Mouse (Mus musculus) liver, embryonic 16.5 days (tissue): ENCODE data around the gene Ino80. TPM values are rescaled to one million over a fixed set of nuclear protein-coding genes. Genes with fewer than 3 reads are reported as not detected.

ENCODE experiments used
- ATAC-seq: fragments of 200-750 bp; cut with Nextera tagmentation; 2 replicates; pipeline ENCODE4 v1.8.0; 2017; ENCODE audit warnings: low read depth, mild to moderate bottlenecking, moderate number of reproducible peaks, moderate library complexity
- H3K27ac ChIP-seq: fragments of 300-500 bp; sonication (generic); 2 replicates; pipeline ENCODE4 v1.5.1; 2014; ENCODE audit warnings: mild to moderate bottlenecking, low read length
- H3K27me3 ChIP-seq: fragments of 300-500 bp; sonication (generic); 2 replicates; pipeline ENCODE4 v1.6.1; 2014; ENCODE audit warnings: low read depth, low read length, mixed read lengths; ENCODE audit not compliant: control insufficient read depth, insufficient read depth
- H3K36me3 ChIP-seq: fragments of 300-500 bp; sonication (generic); 2 replicates; pipeline ENCODE4 v1.6.1; 2014; ENCODE audit warnings: mild to moderate bottlenecking; ENCODE audit not compliant: control insufficient read depth, insufficient read depth
- H3K4me1 ChIP-seq: fragments of 300-500 bp; sonication (generic); 2 replicates; pipeline ENCODE4 v1.6.1; 2014; ENCODE audit warnings: low read depth, low read length, mixed read lengths; ENCODE audit not compliant: control insufficient read depth
- H3K4me2 ChIP-seq: fragments of 300-500 bp; sonication (generic); 2 replicates; pipeline ENCODE4 v1.6.1; 2014; ENCODE audit warnings: low read depth, low read length, mixed read lengths
- H3K4me3 ChIP-seq: fragments of 300-500 bp; sonication (generic); 2 replicates; pipeline ENCODE4 v1.5.1; 2014; ENCODE audit warnings: low read depth, mild to moderate bottlenecking, low read length
- H3K9ac ChIP-seq: fragments of 300-500 bp; sonication (generic); 2 replicates; pipeline ENCODE4 v1.6.1; 2014; ENCODE audit warnings: low read depth, low read length
- H3K9me3 ChIP-seq: fragments of 300-500 bp; sonication (generic); replicated peaks from 2 replicates; pipeline ENCODE4 v1.6.1; 2016; ENCODE audit warnings: low read length; ENCODE audit not compliant: control insufficient read depth
- WGBS: fragments of 180-500 bp; shearing (Covaris S2); extraction: QIAGEN DNeasy Blood & Tissue Kit; methylation state at CpG from one replicate; pipeline ENCODE4 v1.1.7; 2014; ENCODE audit not compliant: insufficient replicate concordance; 5-methylcytosine and 5-hydroxymethylcytosine counted together
- polyA plus RNA-seq: library from polyadenylated mRNA; unstranded; fragments of >200 nt; fragmentation: Nextera tagmentation; extraction: Ambion mirVana; gene quantifications from 2 replicates; pipeline ENCODE4 v1.2.1, GENCODE M21; 2015

Ino80 gene
- polyA plus RNA-seq, 1 experiment from 2014 or later = 1.1 TPM

DNA sequence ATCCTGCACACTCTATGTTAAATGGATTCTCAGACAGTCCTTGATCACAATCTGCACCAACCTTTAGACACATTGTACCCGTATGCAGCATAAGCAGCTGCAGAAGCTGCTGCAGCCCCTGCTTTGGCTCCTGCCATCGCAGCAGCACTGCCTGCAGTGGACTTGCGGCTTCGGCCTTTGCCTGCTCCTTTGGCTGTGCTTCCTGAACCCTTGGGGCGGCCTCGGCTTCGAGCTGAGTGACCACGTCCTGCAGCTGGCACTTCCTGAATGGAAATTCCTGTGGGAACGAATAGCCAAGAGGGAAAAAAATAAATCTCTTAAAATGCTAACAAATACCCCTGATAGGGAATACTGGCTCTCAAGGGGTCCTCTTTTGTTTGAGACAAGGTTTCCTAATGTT is 100.2 kb downstream of the Ino80 start:
- H3K9me3 ChIP-seq = no peaks in the 10 kb centered on the region
- H3K4me3 ChIP-seq = no peak overlapping the region
- no peak for ATAC-seq
- peaks cover 38% of the 10 kb centered on the region for H3K36me3 ChIP-seq
- H3K4me1 ChIP-seq = no peaks in the 10 kb centered on the region
- no peak overlapping the region for H3K9ac ChIP-seq
- H3K27ac ChIP-seq = no peak overlapping the region
- H3K27me3 ChIP-seq = no peaks in the 10 kb centered on the region
- WGBS = 82% methylated on average over 9 of the region's 9 CpGs
- no peak overlapping the region for H3K4me2 ChIP-seq

DNA sequence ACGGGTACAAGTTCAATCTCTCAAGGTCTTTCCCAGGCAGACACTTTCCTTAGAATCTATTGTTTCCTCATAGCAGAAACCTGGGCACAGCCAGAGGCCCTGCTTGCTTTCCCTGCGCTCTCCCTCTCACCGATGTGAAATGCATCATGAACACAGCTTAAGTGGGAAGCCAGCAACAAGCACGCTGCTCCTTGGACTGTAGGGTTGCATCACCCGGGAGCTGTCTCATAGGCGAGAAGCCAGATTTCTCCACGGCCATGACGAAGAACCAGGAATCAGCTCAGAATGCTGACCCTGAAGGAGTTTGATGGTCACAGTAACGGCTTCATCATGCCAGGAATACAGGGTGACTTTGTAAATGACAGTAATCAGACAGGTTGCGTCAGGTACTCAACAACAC is 107.4 kb downstream of the Ino80 start:
- Histone ChIP-seq H3K4me1 (no peaks in the 10 kb centered on the region), H3K36me3 (peaks cover 5% of the 10 kb centered on the region; the same call in 1 of the 2 replicates), H3K9me3 (no peaks in the 10 kb centered on the region), H3K4me2 (no peak overlapping the region), H3K27me3 (no peaks in the 10 kb centered on the region), H3K9ac (no peak overlapping the region), H3K27ac (no peak overlapping the region), H3K4me3 (no peak overlapping the region)
- 83% methylated on average over 10 of the region's 10 CpGs for WGBS
- ATAC-seq = no peak

DNA sequence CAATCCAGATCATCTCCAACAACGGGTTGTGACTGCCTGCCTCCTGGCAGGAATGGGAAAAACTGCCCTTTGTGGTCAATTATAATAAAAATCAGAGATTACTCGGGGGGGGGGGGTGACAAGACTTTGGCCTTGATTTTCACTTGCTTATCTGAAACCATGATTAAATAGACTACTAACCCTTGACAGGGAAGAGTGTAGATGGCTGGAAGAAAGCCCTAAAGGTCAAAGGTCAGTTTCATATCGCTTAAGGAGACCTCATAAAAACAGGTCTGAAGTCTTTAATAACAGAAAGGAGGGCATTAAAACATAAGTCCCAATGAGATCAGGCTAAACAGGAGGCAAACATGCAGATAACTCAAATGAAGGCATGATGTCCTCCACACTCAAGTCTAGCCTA is 110.1 kb downstream of the Ino80 start:
- ATAC-seq = no peak
- H3K4me1 ChIP-seq = no peaks in the 10 kb centered on the region
- H3K27me3 ChIP-seq = no peaks in the 10 kb centered on the region
- no peak overlapping the region for H3K27ac ChIP-seq
- no peak overlapping the region for H3K4me2 ChIP-seq
- 59% methylated on average over 3 of the region's 3 CpGs for WGBS
- H3K9ac ChIP-seq = no peak overlapping the region
- H3K4me3 ChIP-seq = no peak overlapping the region
- H3K36me3 ChIP-seq = no peaks in the 10 kb centered on the region
- H3K9me3 ChIP-seq = no peaks in the 10 kb centered on the region

DNA sequence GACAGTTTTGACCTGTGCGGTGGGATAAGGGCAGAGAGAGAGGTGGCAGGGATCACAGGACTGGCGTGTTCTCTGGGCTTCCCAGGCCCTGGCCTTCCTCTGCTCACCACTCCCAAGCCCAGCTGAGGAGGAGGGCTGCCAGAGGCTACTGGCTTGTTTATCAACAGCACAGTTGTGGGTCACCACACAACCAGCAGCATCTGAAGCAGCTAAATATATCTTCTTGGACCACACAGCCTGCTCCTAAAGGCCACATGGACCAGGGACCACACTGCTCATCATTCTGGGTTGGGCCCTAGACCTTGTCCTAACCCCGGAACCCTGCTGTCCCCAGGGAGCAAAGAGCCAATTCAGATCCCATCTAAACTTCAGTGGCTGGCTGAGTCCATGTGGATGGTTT is 112.5 kb downstream of the Ino80 start:
- 75% methylated on average over 3 of the region's 3 CpGs for WGBS
- Histone ChIP-seq H3K4me1 (no peaks in the 10 kb centered on the region), H3K27me3 (no peaks in the 10 kb centered on the region), H3K9me3 (no peaks in the 10 kb centered on the region), H3K9ac (no peak overlapping the region), H3K36me3 (no peaks in the 10 kb centered on the region), H3K4me2 (no peak overlapping the region), H3K27ac (no peak overlapping the region), H3K4me3 (no peak overlapping the region)
- no peak for ATAC-seq

DNA sequence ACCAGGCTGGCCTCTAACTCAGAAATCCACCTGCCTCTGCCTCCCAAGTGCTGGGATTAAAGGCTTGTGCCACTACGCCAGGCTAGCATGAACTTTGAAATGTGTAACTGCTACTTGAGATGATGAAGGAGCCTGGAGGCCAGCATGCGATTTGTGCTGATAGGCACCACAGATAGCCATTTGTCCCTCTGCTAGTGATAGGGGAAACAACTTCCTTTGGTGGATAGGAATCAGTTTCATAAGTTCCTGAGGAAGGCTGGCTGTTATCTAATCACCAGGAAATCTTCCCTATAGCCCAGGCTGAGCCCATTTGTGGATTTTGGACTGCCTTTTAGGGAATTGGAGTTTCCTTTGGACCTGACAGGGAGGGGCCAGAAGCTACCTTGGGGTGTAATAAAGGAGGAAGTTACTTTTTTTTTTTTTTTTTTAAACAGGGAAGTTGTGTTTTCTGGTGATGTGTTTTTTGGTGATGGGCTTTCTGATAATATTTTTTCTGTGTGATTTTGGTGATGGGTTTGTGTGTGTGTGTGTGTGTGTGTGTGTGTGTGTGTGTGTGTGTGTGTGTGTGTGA is 117.7 kb downstream of the Ino80 start:
- no peaks in the 10 kb centered on the region for H3K4me1 ChIP-seq
- H3K9me3 ChIP-seq = no peaks in the 10 kb centered on the region
- no peaks in the 10 kb centered on the region for H3K27me3 ChIP-seq
- no peak overlapping the region for H3K9ac ChIP-seq
- no peak overlapping the region for H3K27ac ChIP-seq
- H3K4me3 ChIP-seq = no peak overlapping the region
- H3K4me2 ChIP-seq = no peak overlapping the region
- no peaks in the 10 kb centered on the region for H3K36me3 ChIP-seq
- WGBS = 23% methylated on average over 2 of the region's 2 CpGs
- no peak for ATAC-seq

DNA sequence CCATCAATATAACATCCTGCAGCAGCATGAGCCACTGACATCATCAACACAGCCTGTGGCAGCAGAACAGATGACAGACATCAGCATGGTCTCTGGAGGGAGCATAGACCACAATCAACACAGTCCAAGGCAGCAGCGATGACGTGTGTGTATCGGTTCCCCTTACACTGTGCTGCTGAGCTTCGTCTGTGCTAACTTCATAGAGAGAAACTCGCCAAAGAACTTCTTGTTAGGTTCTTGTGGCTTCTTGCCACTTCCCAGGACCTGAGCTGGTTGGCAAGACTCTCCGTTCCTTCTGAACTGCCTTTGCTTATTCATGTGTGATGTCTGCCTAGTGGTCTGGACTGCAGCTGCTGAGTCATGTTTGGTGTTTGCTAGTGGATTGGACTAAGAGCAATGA is 119.2 kb downstream of the Ino80 start:
- WGBS = 56% methylated on average over 6 of the region's 6 CpGs
- Histone ChIP-seq H3K4me3 (no peak overlapping the region), H3K36me3 (no peaks in the 10 kb centered on the region), H3K27me3 (no peaks in the 10 kb centered on the region), H3K27ac (no peak overlapping the region), H3K9ac (no peak overlapping the region), H3K4me1 (no peaks in the 10 kb centered on the region), H3K4me2 (no peak overlapping the region), H3K9me3 (no peaks in the 10 kb centered on the region)
- no peak; the same call in 1 of the 2 replicates for ATAC-seq

DNA sequence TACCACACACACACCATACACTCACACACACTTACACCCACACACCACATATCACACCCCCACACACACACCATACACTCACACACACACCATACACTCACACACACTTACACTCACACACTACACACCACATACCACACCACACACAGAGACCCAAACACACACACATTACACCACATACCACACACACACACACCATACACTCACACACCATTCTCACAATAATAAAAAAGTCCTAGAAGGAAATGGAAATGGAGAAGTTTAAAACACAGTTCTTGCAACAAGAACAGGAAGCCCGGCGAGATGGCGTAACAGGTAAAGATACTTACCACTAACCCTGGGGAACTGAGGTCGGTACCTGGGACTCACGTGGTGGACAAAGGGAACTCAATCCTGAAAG is 120.7 kb downstream of the Ino80 start:
- Histone ChIP-seq H3K27me3 (0 out of 2 replicates have a peak, but pooled peaks cover 4% of the 10 kb centered on the region), H3K9ac (no peak overlapping the region), H3K27ac (no peak overlapping the region), H3K4me3 (no peak overlapping the region), H3K4me2 (no peak overlapping the region), H3K4me1 (no peaks in the 10 kb centered on the region), H3K9me3 (no peaks in the 10 kb centered on the region), H3K36me3 (no peaks in the 10 kb centered on the region; the same call in 1 of the 2 replicates)
- no peak for ATAC-seq
- 49% methylated on average over 5 of the region's 5 CpGs for WGBS

DNA sequence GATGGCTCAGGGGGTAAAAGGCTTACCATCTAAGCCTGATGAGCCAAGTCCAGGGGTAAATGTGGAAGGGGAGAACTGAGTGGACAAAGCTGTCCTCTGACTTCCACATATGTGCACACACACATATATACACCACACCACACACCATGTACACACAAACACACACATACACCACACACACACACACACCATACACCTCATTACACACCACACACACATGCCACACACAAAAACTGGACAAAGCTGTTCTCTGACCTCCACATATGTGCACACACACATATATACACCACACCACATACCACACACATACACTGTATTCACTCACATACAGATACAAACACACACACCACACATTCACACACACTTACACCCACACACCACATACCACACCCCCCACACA is 121.2 kb downstream of the Ino80 start:
- Histone ChIP-seq H3K9me3 (no peaks in the 10 kb centered on the region), H3K4me1 (no peaks in the 10 kb centered on the region; the same call in 1 of the 2 replicates), H3K27ac (no peak overlapping the region), H3K9ac (no peak overlapping the region), H3K4me3 (no peak overlapping the region), H3K27me3 (peaks cover 7% of the 10 kb centered on the region), H3K4me2 (no peak overlapping the region), H3K36me3 (no peaks in the 10 kb centered on the region; the same call in 1 of the 2 replicates)
- 0 out of 2 replicates have a peak, but pooled peaks have one; percentile 22 for ATAC-seq

DNA sequence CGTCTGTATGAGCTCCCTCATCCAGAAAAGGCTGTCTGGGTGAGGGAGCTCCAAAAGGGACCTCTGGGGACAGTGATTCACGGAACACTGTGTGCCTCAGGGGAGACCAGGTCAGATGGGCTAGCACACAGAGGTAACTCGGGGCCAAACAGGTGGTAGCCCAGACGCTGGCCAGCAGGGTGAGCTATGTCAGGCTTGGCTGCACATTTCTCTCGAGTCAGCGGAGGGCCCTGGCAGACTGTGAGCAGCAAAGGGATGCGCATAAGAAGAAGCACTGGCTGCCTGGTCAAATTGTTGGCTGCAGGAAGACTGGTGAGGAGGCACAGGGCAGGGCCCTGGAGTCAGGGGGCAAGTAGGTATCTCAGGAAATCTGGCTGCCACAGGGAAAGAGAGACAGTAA is 121.8 kb downstream of the Ino80 start:
- ATAC-seq = no peak
- no peaks in the 10 kb centered on the region; the same call in 1 of the 2 replicates for H3K36me3 ChIP-seq
- H3K27ac ChIP-seq = no peak overlapping the region
- H3K4me2 ChIP-seq = no peak overlapping the region
- no peak overlapping the region for H3K9ac ChIP-seq
- H3K9me3 ChIP-seq = no peaks in the 10 kb centered on the region
- H3K4me1 ChIP-seq = peaks cover 2% of the 10 kb centered on the region
- no peak overlapping the region for H3K4me3 ChIP-seq
- peaks cover 13% of the 10 kb centered on the region for H3K27me3 ChIP-seq
- WGBS = 49% methylated on average over 7 of the region's 7 CpGs
